Mouse (Mus musculus): ENCODE results near the gene Tnni2. TPM values are rescaled to one million over a fixed set of nuclear protein-coding genes. Genes with fewer than 3 reads are reported as not detected.

Tnni2 gene
- polyA plus RNA-seq, 2 experiments, result 134 to 156 TPM

GRCm38 (mm10) chr7:142430160-142430678, 11.4 kb upstream of the Tnni2 start:
- peak; percentile 86 for DNase-seq (ENCODE audit: low spot score)
- no peak for TF ChIP-seq POLR2A (IDR thresholded peaks at IDR 0.05; ENCODE audit: borderline replicate concordance, extremely low read depth, insufficient read depth, insufficient read length)

GRCm38 (mm10) chr7:142431106-142431505, 10.5 kb upstream of the Tnni2 start:
- Histone ChIP-seq H3K9ac (ENCODE audit: low read depth, low read length, severe bottlenecking) (no peak overlapping the region), H3K36me3 (ENCODE audit: control insufficient read depth, insufficient read depth, low read length) (no peaks in the 10 kb centered on the region), H3K27me3 (ENCODE audit: control insufficient read depth, insufficient read depth, low read length) (no peaks in the 10 kb centered on the region), H3K9me3 (ENCODE audit: control insufficient read depth, low read length) (no peaks in the 10 kb centered on the region), H3K4me2 (replicated peaks; ENCODE audit: low read depth, low read length, severe bottlenecking) (no peak overlapping the region), H3K4me1 (ENCODE audit: control insufficient read depth, insufficient read depth, low read length) (peaks cover 49% of the 10 kb centered on the region), H3K4me3 (replicated peaks; ENCODE audit: low read length) (no peak overlapping the region), H3K27ac (replicated peaks; ENCODE audit: low read depth, low read length) (peak overlapping the region; percentile 82)
- TF ChIP-seq POLR2A (IDR thresholded peaks at IDR 0.05; ENCODE audit: borderline replicate concordance, extremely low read depth, insufficient read depth, insufficient read length), result no peak
- DNase-seq (ENCODE audit: low spot score), result no peak
- WGBS, result 81% methylated on average over 14 of the region's 14 CpGs
- no peak for ATAC-seq (ENCODE audit: low FRiP score, low read depth)

More at GRCm38 (mm10) chr7:142430160-142430678, 11.4 kb upstream of the Tnni2 start:
- Histone ChIP-seq H3K27ac (replicated peaks; ENCODE audit: low read depth, low read length) (peak overlapping the region; percentile 82), H3K9me3 (ENCODE audit: control insufficient read depth, low read length) (no peaks in the 10 kb centered on the region), H3K4me2 (replicated peaks; ENCODE audit: low read depth, low read length, severe bottlenecking) (0 out of 2 replicates have a peak overlapping the region, but pooled peaks have one; percentile 3), H3K27me3 (ENCODE audit: control insufficient read depth, insufficient read depth, low read length) (no peaks in the 10 kb centered on the region), H3K9ac (ENCODE audit: low read depth, low read length, severe bottlenecking) (no peak overlapping the region), H3K36me3 (ENCODE audit: control insufficient read depth, insufficient read depth, low read length) (no peaks in the 10 kb centered on the region), H3K4me3 (replicated peaks; ENCODE audit: low read length) (no peak overlapping the region), H3K4me1 (ENCODE audit: control insufficient read depth, insufficient read depth, low read length) (peaks cover 49% of the 10 kb centered on the region)
- peak; percentile 79 for ATAC-seq (ENCODE audit: low FRiP score, low read depth)
- 20% methylated on average over 12 of the region's 12 CpGs for WGBS

GRCm38 (mm10) chr7:142433623-142434022, 8.0 kb upstream of the Tnni2 start:
- H3K4me3 ChIP-seq (replicated peaks; ENCODE audit: low read length), result no peak overlapping the region
- no peaks in the 10 kb centered on the region for H3K9me3 ChIP-seq (ENCODE audit: control insufficient read depth, low read length)
- H3K4me2 ChIP-seq (replicated peaks; ENCODE audit: low read depth, low read length, severe bottlenecking), result no peak overlapping the region
- no peaks in the 10 kb centered on the region for H3K36me3 ChIP-seq (ENCODE audit: control insufficient read depth, insufficient read depth, low read length)
- 0 out of 2 replicates have a peak overlapping the region, but pooled peaks have one; percentile 12 for H3K9ac ChIP-seq (ENCODE audit: low read depth, low read length, severe bottlenecking)
- H3K27ac ChIP-seq (replicated peaks; ENCODE audit: low read depth, low read length), result peak overlapping the region; percentile 63
- DNase-seq (ENCODE audit: low spot score) (peak; percentile 42), ATAC-seq (ENCODE audit: low FRiP score, low read depth) (0 out of 2 replicates have a peak, but pooled peaks have one; percentile 9)
- no peaks in the 10 kb centered on the region for H3K27me3 ChIP-seq (ENCODE audit: control insufficient read depth, insufficient read depth, low read length)
- no peak for TF ChIP-seq POLR2A (IDR thresholded peaks at IDR 0.05; ENCODE audit: borderline replicate concordance, extremely low read depth, insufficient read depth, insufficient read length)
- WGBS, result 33% methylated on average over 19 of the region's 19 CpGs
- H3K4me1 ChIP-seq (ENCODE audit: control insufficient read depth, insufficient read depth, low read length), result peaks cover 50% of the 10 kb centered on the region

GRCm38 (mm10) chr7:142434137-142434865, 7.3 kb upstream of the Tnni2 start, which contains the start of gene Syt8:
Syt8 (plus strand) TSS chr7:142434850.
- Histone ChIP-seq H3K4me2 (replicated peaks; ENCODE audit: low read depth, low read length, severe bottlenecking) (no peak within 1 kb of the TSS), H3K4me1 (ENCODE audit: control insufficient read depth, insufficient read depth, low read length) (peaks cover 49% of the 10 kb centered on the region), H3K4me3 (replicated peaks; ENCODE audit: low read length) (no peak within 1 kb of the TSS), H3K36me3 (ENCODE audit: control insufficient read depth, insufficient read depth, low read length) (no peaks in the 10 kb centered on the region), H3K27ac (replicated peaks; ENCODE audit: low read depth, low read length) (peak within 1 kb of the TSS; percentile 63), H3K27me3 (ENCODE audit: control insufficient read depth, insufficient read depth, low read length) (no peaks in the 10 kb centered on the region), H3K9me3 (ENCODE audit: control insufficient read depth, low read length) (no peaks in the 10 kb centered on the region), H3K9ac (ENCODE audit: low read depth, low read length, severe bottlenecking) (0 out of 2 replicates have a peak within 1 kb of the TSS, but pooled peaks have one; percentile 12)
- 82% methylated on average over 10 of the region's 10 CpGs for WGBS
- no peak for DNase-seq (ENCODE audit: low spot score)
- ATAC-seq (ENCODE audit: low FRiP score, low read depth), result no peak
- no peak for TF ChIP-seq POLR2A (IDR thresholded peaks at IDR 0.05; ENCODE audit: borderline replicate concordance, extremely low read depth, insufficient read depth, insufficient read length)

GRCm38 (mm10) chr7:142435524-142435923, 6.1 kb upstream of the Tnni2 start:
- Histone ChIP-seq H3K4me1 (ENCODE audit: control insufficient read depth, insufficient read depth, low read length) (peaks cover 39% of the 10 kb centered on the region), H3K27ac (replicated peaks; ENCODE audit: low read depth, low read length) (peak overlapping the region; percentile 11; the same call in 1 of the 2 replicates), H3K9ac (ENCODE audit: low read depth, low read length, severe bottlenecking) (no peak overlapping the region), H3K4me2 (replicated peaks; ENCODE audit: low read depth, low read length, severe bottlenecking) (no peak overlapping the region), H3K36me3 (ENCODE audit: control insufficient read depth, insufficient read depth, low read length) (no peaks in the 10 kb centered on the region), H3K4me3 (replicated peaks; ENCODE audit: low read length) (no peak overlapping the region), H3K9me3 (ENCODE audit: control insufficient read depth, low read length) (no peaks in the 10 kb centered on the region), H3K27me3 (ENCODE audit: control insufficient read depth, insufficient read depth, low read length) (no peaks in the 10 kb centered on the region)
- DNase-seq (ENCODE audit: low spot score) (peak; percentile 85), ATAC-seq (ENCODE audit: low FRiP score, low read depth) (no peak)
- WGBS, result 20% methylated on average over 4 of the region's 4 CpGs
- no peak for TF ChIP-seq POLR2A (IDR thresholded peaks at IDR 0.05; ENCODE audit: borderline replicate concordance, extremely low read depth, insufficient read depth, insufficient read length)
